Mouse (Mus musculus): ENCODE measurements around the gene Fibp. TPM values are rescaled to one million over a fixed set of nuclear protein-coding genes. Genes with fewer than 3 reads are reported as not detected.

Gene Fibp
- 10 to 100 TPM; 47.1 to 52.9 TPM for total RNA-seq (2021)
- 85.6 and 88.3 TPM in 2 replicates for polyA plus RNA-seq (2012; rRNA removed)
- long read RNA-seq, partial matches to known transcripts: 6 of 14 reads
- long read RNA-seq, other reads (novel, unspliced or antisense): 1 of 14 reads

- TF ChIP-seq POLR2A (IDR thresholded peaks at IDR 0.05; ENCODE audit: insufficient read depth, low read depth, low read length) (peak; percentile 87), CTCF (IDR thresholded peaks at IDR 0.05) (no peak), EP300 (IDR thresholded peaks at IDR 0.05; ENCODE audit: insufficient read depth, low read depth, low read length) (0 out of 2 replicates have a peak, but pooled peaks have one; percentile 51)
- H3K36me3 ChIP-seq (ENCODE audit: control insufficient read depth, insufficient read depth, low read length): peaks cover 4% of the 10 kb centered on the region; the same call in 1 of the 2 replicates
- H3K79me2 ChIP-seq (replicated peaks; ENCODE audit: control insufficient read depth, insufficient read depth, low read length): peaks cover 5% of the 10 kb centered on the region
- peak within 1 kb of the TSS; percentile 96 for H3K4me3 ChIP-seq
- WGBS: under 1% methylated on average over 32 of the region's 32 CpGs
- H3K27ac ChIP-seq: peak within 1 kb of the TSS; percentile 87
- intact Hi-C loops (cut with DNase I): loop anchor here (2.0 kb wide), 1 partner anchor 26 kb away; no protein-coding TSS in a partner anchor
- peaks cover 9% of the 10 kb centered on the region for H3K4me1 ChIP-seq (ENCODE audit: control insufficient read depth, insufficient read depth, low read length)
- H3K27me3 ChIP-seq (ENCODE audit: control insufficient read depth, insufficient read depth, low read length): no peaks in the 10 kb centered on the region
- peak; percentile 91 to 93 for DNase-seq
- peak within 1 kb of the TSS; percentile 94 for H3K9ac ChIP-seq (ENCODE audit: low read depth, low read length)
Observed at GRCm38 (mm10) chr19:5460465-5460911, at the start of gene Fibp. Gene Fibp (plus strand): TSS chr19:5460615.

GRCm38 (mm10) chr19:5410641-5411040 lies 49.8 kb upstream of the Fibp start:
- Histone ChIP-seq H3K79me2 (replicated peaks; ENCODE audit: control insufficient read depth, insufficient read depth, low read length) (no peaks in the 10 kb centered on the region), H3K36me3 (ENCODE audit: control insufficient read depth, insufficient read depth, low read length) (peaks cover 4% of the 10 kb centered on the region; the same call in 1 of the 2 replicates), H3K27ac (no peak overlapping the region), H3K4me3 (no peak overlapping the region), H3K27me3 (ENCODE audit: control insufficient read depth, insufficient read depth, low read length) (no peaks in the 10 kb centered on the region), H3K9ac (ENCODE audit: low read depth, low read length) (no peak overlapping the region), H3K4me1 (ENCODE audit: control insufficient read depth, insufficient read depth, low read length) (peaks cover 27% of the 10 kb centered on the region)
- intact Hi-C loops (cut with DNase I): no loop called here
- WGBS: 91% methylated on average over 5 of the region's 5 CpGs
- no peak for DNase-seq
- TF ChIP-seq CTCF (IDR thresholded peaks at IDR 0.05) (no peak), EP300 (IDR thresholded peaks at IDR 0.05; ENCODE audit: insufficient read depth, low read depth, low read length) (no peak), POLR2A (IDR thresholded peaks at IDR 0.05; ENCODE audit: insufficient read depth, low read depth, low read length) (no peak)

GRCm38 (mm10) chr19:5411961-5412360 lies 48.5 kb upstream of the Fibp start:
- WGBS: 42% methylated on average over 5 of the region's 5 CpGs
- Histone ChIP-seq H3K27ac (peak overlapping the region; percentile 53), H3K27me3 (ENCODE audit: control insufficient read depth, insufficient read depth, low read length) (no peaks in the 10 kb centered on the region), H3K36me3 (ENCODE audit: control insufficient read depth, insufficient read depth, low read length) (peaks cover 4% of the 10 kb centered on the region; the same call in 1 of the 2 replicates), H3K9ac (ENCODE audit: low read depth, low read length) (0 out of 2 replicates have a peak overlapping the region, but pooled peaks have one; percentile 1), H3K4me1 (ENCODE audit: control insufficient read depth, insufficient read depth, low read length) (peaks cover 27% of the 10 kb centered on the region), H3K4me3 (no peak overlapping the region), H3K79me2 (replicated peaks; ENCODE audit: control insufficient read depth, insufficient read depth, low read length) (no peaks in the 10 kb centered on the region)
- intact Hi-C loops (cut with DNase I): no loop called here
- TF ChIP-seq EP300 (IDR thresholded peaks at IDR 0.05; ENCODE audit: insufficient read depth, low read depth, low read length) (0 out of 2 replicates have a peak, but pooled peaks have one; percentile 7), POLR2A (IDR thresholded peaks at IDR 0.05; ENCODE audit: insufficient read depth, low read depth, low read length) (no peak; the same call in 1 of the 2 replicates), CTCF (IDR thresholded peaks at IDR 0.05) (no peak)
- DNase-seq: peak in 1 of 2 experiments; percentile 48

- Histone ChIP-seq H3K27me3 (ENCODE audit: control insufficient read depth, insufficient read depth, low read length) (no peaks in the 10 kb centered on the region), H3K4me1 (ENCODE audit: control insufficient read depth, insufficient read depth, low read length) (peaks cover 21% of the 10 kb centered on the region), H3K4me3 (no peak overlapping the region), H3K9ac (ENCODE audit: low read depth, low read length) (no peak overlapping the region), H3K36me3 (ENCODE audit: control insufficient read depth, insufficient read depth, low read length) (peaks cover 11% of the 10 kb centered on the region; the same call in 1 of the 2 replicates), H3K27ac (peak overlapping the region; percentile 89), H3K79me2 (replicated peaks; ENCODE audit: control insufficient read depth, insufficient read depth, low read length) (no peaks in the 10 kb centered on the region)
- 77% methylated on average over 4 of the region's 4 CpGs for WGBS
- DNase-seq: no peak
- TF ChIP-seq CTCF (IDR thresholded peaks at IDR 0.05) (no peak), EP300 (IDR thresholded peaks at IDR 0.05; ENCODE audit: insufficient read depth, low read depth, low read length) (no peak), POLR2A (IDR thresholded peaks at IDR 0.05; ENCODE audit: insufficient read depth, low read depth, low read length) (no peak)
- intact Hi-C loops (cut with DNase I): no loop called here
Observed at GRCm38 (mm10) chr19:5413840-5414239, 46.6 kb upstream of the Fibp start.

GRCm38 (mm10) chr19:5414534-5414957 lies 45.9 kb upstream of the Fibp start:
- whole genome bisulfite sequencing: 46% methylated on average over 2 of the region's 2 CpGs
- Histone ChIP-seq H3K27ac (peak overlapping the region; percentile 89), H3K9ac (ENCODE audit: low read depth, low read length) (peak overlapping the region; percentile 26)

More at GRCm38 (mm10) chr19:5414534-5414957, 45.9 kb upstream of the Fibp start:
- peak; percentile 70 to 74 for DNase-seq
- peak; percentile 96 for TF ChIP-seq POLR2A (IDR thresholded peaks at IDR 0.05; ENCODE audit: insufficient read depth, low read depth, low read length)
- no peak for TF ChIP-seq CTCF (IDR thresholded peaks at IDR 0.05)
- TF ChIP-seq EP300 (IDR thresholded peaks at IDR 0.05; ENCODE audit: insufficient read depth, low read depth, low read length): peak; percentile 74; the same call in 1 of the 2 replicates
- no peak overlapping the region; the same call in 1 of the 2 replicates for H3K4me3 ChIP-seq
- H3K36me3 ChIP-seq (ENCODE audit: control insufficient read depth, insufficient read depth, low read length): peaks cover 9% of the 10 kb centered on the region; the same call in 1 of the 2 replicates
- intact Hi-C loops (cut with DNase I): no loop called here
- no peaks in the 10 kb centered on the region for H3K79me2 ChIP-seq (replicated peaks; ENCODE audit: control insufficient read depth, insufficient read depth, low read length)
- H3K27me3 ChIP-seq (ENCODE audit: control insufficient read depth, insufficient read depth, low read length): no peaks in the 10 kb centered on the region
- peaks cover 18% of the 10 kb centered on the region for H3K4me1 ChIP-seq (ENCODE audit: control insufficient read depth, insufficient read depth, low read length)

All from heart, adult 2 months (tissue).